Mouse (Mus musculus) heart, embryonic 12.5 days (tissue): ENCODE measurements around the gene Kmt5b. TPM values are rescaled to one million over a fixed set of nuclear protein-coding genes. Genes with fewer than 3 reads are reported as not detected.

Experiments used
- ATAC-seq: fragments of 200-750 bp; cut with Nextera tagmentation; 2 replicates; pipeline ENCODE4 v1.8.0; 2017; ENCODE audit warnings: moderate TSS enrichment, moderate library complexity; ENCODE audit not compliant: insufficient number of reproducible peaks, low FRiP score
- H3K27ac ChIP-seq: fragments of 300-500 bp; sonication (generic); 2 replicates; pipeline ENCODE4 v1.5.1; 2016; ENCODE audit warnings: mild to moderate bottlenecking, moderate library complexity; ENCODE audit not compliant: poor library complexity, severe bottlenecking
- H3K27me3 ChIP-seq: fragments of 300-500 bp; sonication (generic); replicated peaks from 2 replicates; pipeline ENCODE4 v1.6.1; 2016; ENCODE audit warnings: mild to moderate bottlenecking, moderate library complexity
- H3K36me3 ChIP-seq: fragments of 300-500 bp; sonication (generic); 2 replicates; pipeline ENCODE4 v1.6.1; 2016; ENCODE audit warnings: mild to moderate bottlenecking, moderate library complexity
- H3K4me1 ChIP-seq: fragments of 300-500 bp; sonication (generic); replicated peaks from 2 replicates; pipeline ENCODE4 v1.6.1; 2016; ENCODE audit warnings: mild to moderate bottlenecking
- H3K4me2 ChIP-seq: fragments of 300-500 bp; sonication (generic); 2 replicates; pipeline ENCODE4 v1.6.1; 2016; ENCODE audit warnings: mild to moderate bottlenecking, moderate library complexity
- H3K4me3 ChIP-seq: fragments of 300-500 bp; sonication (generic); 2 replicates; pipeline ENCODE4 v1.5.1; 2016; ENCODE audit warnings: mild to moderate bottlenecking
- H3K9ac ChIP-seq: fragments of 300-500 bp; sonication (generic); 2 replicates; pipeline ENCODE4 v1.6.1; 2016; ENCODE audit warnings: mild to moderate bottlenecking, moderate library complexity
- H3K9me3 ChIP-seq: fragments of 300-500 bp; sonication (generic); replicated peaks from 2 replicates; pipeline ENCODE4 v1.6.1; 2016; ENCODE audit warnings: mild to moderate bottlenecking, moderate library complexity
- WGBS: fragments of 180-500 bp; shearing (Covaris S2); methylation state at CpG from one replicate; pipeline ENCODE4 v1.1.7; 2016; 5-methylcytosine and 5-hydroxymethylcytosine counted together
- polyA plus RNA-seq: library from polyadenylated mRNA; unstranded; fragments of >200 nt; fragmentation: Nextera tagmentation; extraction: Ambion mirVana; gene quantifications from 2 replicates; pipeline ENCODE4 v1.2.1, GENCODE M21; 2016

The Kmt5b gene
- 29.3 and 32.9 TPM in 2 replicates for polyA plus RNA-seq

DNA sequence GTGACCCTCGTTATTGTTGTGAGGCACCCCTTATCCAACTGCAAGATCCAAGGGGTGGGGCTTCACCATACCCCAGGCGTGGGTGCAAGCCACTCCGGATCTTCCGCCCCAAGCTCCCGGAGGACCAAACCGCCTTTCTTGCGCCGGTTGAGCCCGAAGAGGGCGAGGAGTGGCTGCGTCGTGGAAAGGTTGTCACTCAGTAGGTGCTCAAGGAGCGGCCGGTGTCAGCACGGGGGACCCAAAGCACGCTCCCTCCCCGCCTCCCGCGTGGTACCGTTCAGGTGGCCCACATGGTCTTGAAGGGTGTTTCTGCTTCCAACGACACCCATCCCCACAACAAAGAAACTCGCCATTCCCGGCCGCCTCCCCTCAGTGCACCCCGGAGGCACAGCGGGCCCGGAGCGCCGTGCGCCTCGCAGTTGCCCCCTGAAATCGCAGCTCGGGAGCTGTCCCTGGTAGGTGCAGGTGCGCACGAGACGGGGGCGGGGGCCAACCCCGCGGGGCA is at the start of gene Kmt5b:
Kmt5b (plus strand) TSS at position 146 of the 505 bp plus-strand sequence.
- peaks cover 14% of the 10 kb centered on the region for H3K4me1 ChIP-seq
- peak within 1 kb of the TSS; percentile 98 for H3K9ac ChIP-seq
- 0 out of 2 replicates have a peak, but pooled peaks cover 3% of the 10 kb centered on the region for H3K36me3 ChIP-seq
- ATAC-seq = peak; percentile 13
- under 1% methylated on average over 39 of the region's 39 CpGs for WGBS
- no peaks in the 10 kb centered on the region for H3K9me3 ChIP-seq
- H3K4me3 ChIP-seq = peak within 1 kb of the TSS; percentile 71
- peak within 1 kb of the TSS; percentile 100 for H3K27ac ChIP-seq
- 0 out of 2 replicates have a peak, but pooled peaks cover 5% of the 10 kb centered on the region for H3K27me3 ChIP-seq
- peak within 1 kb of the TSS; percentile 82 for H3K4me2 ChIP-seq

DNA sequence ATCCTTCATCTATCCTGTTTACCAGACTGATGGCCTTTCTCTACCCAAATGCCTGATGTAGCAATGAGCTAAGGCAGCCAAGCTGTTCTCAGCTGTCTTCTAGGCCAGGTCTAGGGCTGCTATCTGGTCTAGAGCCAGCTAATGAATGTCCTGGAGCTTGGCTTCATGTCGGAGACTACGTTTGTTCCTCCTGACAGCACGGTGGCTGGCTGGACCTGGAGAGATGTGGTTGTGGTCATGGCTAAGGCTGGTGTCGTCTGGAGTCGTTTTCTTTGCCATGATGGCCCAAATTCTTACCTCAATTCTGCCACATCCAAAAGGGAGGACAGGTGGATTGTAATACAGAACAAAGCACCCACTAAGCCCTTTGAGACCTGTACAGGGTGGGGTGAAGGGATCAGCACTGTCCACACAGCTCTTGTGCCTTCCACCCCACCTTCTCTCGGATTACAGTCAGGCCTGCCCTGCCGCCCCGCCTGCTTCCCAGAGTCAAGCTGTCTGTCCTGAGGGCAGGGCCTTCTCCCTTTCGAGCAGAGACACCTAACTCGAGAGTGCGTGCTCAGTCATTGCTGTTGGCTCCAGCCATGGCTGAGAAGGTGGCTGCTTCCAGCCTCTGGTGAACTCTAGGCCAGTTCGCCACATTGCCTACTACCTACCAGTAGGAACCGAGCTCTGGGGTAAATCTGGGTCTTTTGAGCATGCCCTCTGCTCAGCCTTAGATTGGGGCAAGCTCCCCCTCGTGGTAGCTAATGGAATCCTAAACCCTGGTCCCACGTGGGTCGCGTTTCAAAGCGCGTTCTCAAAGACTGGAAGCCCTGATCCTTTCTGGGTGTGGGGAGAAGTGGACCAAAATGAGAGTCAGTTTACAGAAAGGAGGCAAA is 48.5 kb upstream of the Kmt5b start:
- 37% methylated on average over 19 of the region's 19 CpGs for WGBS
- H3K36me3 ChIP-seq = peaks cover 35% of the 10 kb centered on the region
- H3K9me3 ChIP-seq = peaks cover 6% of the 10 kb centered on the region
- peak overlapping the region; percentile 81 for H3K4me2 ChIP-seq
- H3K27ac ChIP-seq = no peak overlapping the region
- peak; percentile 54 for ATAC-seq
- peak overlapping the region; percentile 47 for H3K4me3 ChIP-seq
- H3K27me3 ChIP-seq = no peaks in the 10 kb centered on the region
- H3K9ac ChIP-seq = peak overlapping the region; percentile 37; the same call in 1 of the 2 replicates
- peaks cover 12% of the 10 kb centered on the region; the same call in 1 of the 2 replicates for H3K4me1 ChIP-seq

DNA sequence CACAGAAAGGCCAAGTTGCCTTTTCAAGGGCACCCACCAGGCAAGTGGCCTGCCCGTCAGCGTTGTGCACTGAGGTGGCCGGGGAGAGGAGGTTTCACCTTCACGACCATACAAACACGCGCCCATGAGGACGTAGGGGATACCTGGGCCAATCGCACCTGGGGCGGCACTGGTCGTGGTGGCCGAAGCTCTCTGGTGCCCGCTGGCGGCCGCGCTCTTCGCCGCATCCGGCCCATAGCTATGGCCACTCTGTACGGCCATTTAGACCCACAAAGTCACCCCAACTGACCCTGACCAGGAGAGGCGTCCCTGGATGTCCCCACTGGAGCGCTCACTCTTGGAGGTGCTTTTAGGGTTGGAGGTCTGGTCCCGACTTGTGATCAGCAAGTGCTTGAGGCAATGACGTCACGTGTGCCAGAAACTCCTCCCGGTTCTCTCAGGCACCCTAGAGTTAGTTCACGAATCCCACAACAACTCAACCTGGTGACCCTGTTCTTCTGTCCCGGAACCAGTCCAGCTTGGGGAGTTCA is 47.8 kb upstream of the Kmt5b start:
- Histone ChIP-seq H3K27ac (no peak overlapping the region), H3K4me1 (peaks cover 12% of the 10 kb centered on the region; the same call in 1 of the 2 replicates), H3K4me2 (peak overlapping the region; percentile 81), H3K9ac (peak overlapping the region; percentile 37), H3K4me3 (peak overlapping the region; percentile 47), H3K27me3 (no peaks in the 10 kb centered on the region), H3K9me3 (peaks cover 9% of the 10 kb centered on the region), H3K36me3 (peaks cover 31% of the 10 kb centered on the region)
- 1% methylated on average over 27 of the region's 27 CpGs for WGBS
- ATAC-seq = peak; percentile 80

- no peak overlapping the region for H3K4me3 ChIP-seq
- H3K9me3 ChIP-seq = peaks cover 12% of the 10 kb centered on the region
- WGBS = 88% methylated on average over 9 of the region's 9 CpGs
- H3K4me1 ChIP-seq = peaks cover 12% of the 10 kb centered on the region; the same call in 1 of the 2 replicates
- H3K27ac ChIP-seq = no peak overlapping the region
- no peak for ATAC-seq
- H3K9ac ChIP-seq = no peak overlapping the region
- H3K27me3 ChIP-seq = no peaks in the 10 kb centered on the region
- H3K36me3 ChIP-seq = no peaks in the 10 kb centered on the region
- no peak overlapping the region for H3K4me2 ChIP-seq
Observed at GRCm38 (mm10) chr19:3723170-3723569, 44.1 kb upstream of the Kmt5b start.

GRCm38 (mm10) chr19:3723904-3724303 is 43.3 kb upstream of the Kmt5b start:
- H3K9ac ChIP-seq = no peak overlapping the region
- H3K4me3 ChIP-seq = no peak overlapping the region
- WGBS = 77% methylated on average over 4 of the region's 4 CpGs
- no peaks in the 10 kb centered on the region for H3K36me3 ChIP-seq
- peaks cover 10% of the 10 kb centered on the region; the same call in 1 of the 2 replicates for H3K4me1 ChIP-seq
- H3K27ac ChIP-seq = no peak overlapping the region
- peaks cover 12% of the 10 kb centered on the region for H3K9me3 ChIP-seq
- H3K4me2 ChIP-seq = no peak overlapping the region
- no peak for ATAC-seq
- H3K27me3 ChIP-seq = no peaks in the 10 kb centered on the region

DNA sequence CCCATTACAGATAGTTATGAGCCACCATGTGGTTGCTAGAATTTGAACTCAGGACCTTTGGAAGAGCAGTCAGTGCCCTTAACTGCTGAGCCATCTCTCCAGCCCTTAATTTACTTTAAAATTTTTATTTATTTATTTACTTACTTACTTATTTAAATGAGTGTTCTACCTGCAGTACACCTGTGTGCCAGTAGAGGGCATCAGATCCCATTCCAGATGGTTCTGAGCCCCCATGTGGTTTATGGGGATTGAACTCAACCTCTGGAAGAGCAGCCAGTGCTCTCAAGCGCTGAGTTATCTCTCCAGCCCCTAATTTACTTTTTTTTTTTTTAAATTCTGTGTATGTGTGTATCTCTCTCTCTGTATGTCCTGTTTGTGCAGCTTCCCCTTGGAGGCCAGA is 42.4 kb upstream of the Kmt5b start:
- WGBS = 33% methylated on average over 1 of the region's 1 CpGs
- ATAC-seq = no peak
- H3K27me3 ChIP-seq = no peaks in the 10 kb centered on the region

GRCm38 (mm10) chr19:3728901-3729300 is 38.3 kb upstream of the Kmt5b start:
- no peak overlapping the region for H3K4me2 ChIP-seq
- no peaks in the 10 kb centered on the region for H3K4me1 ChIP-seq
- H3K36me3 ChIP-seq = no peaks in the 10 kb centered on the region
- H3K9me3 ChIP-seq = peaks cover 4% of the 10 kb centered on the region; the same call in 1 of the 2 replicates
- H3K4me3 ChIP-seq = no peak overlapping the region
- H3K9ac ChIP-seq = no peak overlapping the region
- no peak overlapping the region for H3K27ac ChIP-seq
- no peak for ATAC-seq
- H3K27me3 ChIP-seq = no peaks in the 10 kb centered on the region
- WGBS = 58% methylated on average over 2 of the region's 2 CpGs

More for the DNA sequence above, 42.4 kb upstream of the Kmt5b start:
- Histone ChIP-seq H3K36me3 (no peaks in the 10 kb centered on the region), H3K27ac (no peak overlapping the region), H3K4me1 (0 out of 2 replicates have a peak, but pooled peaks cover 4% of the 10 kb centered on the region), H3K9me3 (peaks cover 12% of the 10 kb centered on the region), H3K4me2 (no peak overlapping the region), H3K4me3 (no peak overlapping the region), H3K9ac (no peak overlapping the region)

DNA sequence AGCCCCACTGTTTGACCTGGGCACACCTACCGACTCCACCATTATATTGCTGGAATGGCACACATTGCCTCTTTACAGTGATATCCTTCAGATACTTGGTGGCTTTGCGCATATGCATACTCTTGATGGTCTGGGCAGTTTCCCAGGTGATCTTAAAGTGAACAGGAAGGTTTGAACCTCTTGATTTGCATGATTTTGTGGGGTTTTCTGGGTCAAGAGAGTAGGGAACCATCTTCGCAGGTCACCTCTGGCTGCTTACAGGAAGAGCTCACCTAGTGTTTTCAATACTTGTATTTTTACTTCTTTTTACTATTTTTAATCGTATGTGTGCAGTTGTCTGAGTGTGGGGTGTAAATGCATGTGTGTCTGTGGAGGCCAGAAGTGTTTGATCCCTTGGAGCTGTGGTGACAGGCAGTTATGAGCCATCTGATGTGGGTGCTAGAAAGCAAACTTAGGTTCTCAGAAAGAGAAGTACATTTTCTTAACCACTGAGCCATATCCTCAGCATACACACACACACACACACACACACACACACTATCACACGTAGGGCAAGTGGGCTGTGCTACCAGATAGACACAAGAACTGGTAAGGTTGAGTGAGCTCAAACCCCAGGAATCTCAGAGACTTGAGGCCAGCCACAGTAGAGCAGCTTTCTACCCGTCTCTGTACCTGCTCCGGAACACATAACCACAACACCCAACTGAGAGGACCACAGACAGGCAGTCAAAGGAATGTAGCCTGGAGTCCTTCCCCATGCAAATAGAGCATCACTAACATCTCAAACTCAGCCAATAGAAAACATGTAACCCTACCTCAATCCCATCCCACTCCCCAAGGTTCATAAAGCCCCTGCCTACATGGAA is 36.2 kb upstream of the Kmt5b start:
- Histone ChIP-seq H3K27ac (no peak overlapping the region), H3K9ac (no peak overlapping the region), H3K4me2 (no peak overlapping the region), H3K27me3 (no peaks in the 10 kb centered on the region), H3K4me3 (no peak overlapping the region), H3K36me3 (no peaks in the 10 kb centered on the region), H3K9me3 (0 out of 2 replicates have a peak, but pooled peaks cover under 1% of the 10 kb centered on the region), H3K4me1 (no peaks in the 10 kb centered on the region)
- 70% methylated on average over 7 of the region's 7 CpGs for WGBS
- no peak for ATAC-seq

GRCm38 (mm10) chr19:3736001-3736400 is 31.2 kb upstream of the Kmt5b start:
- Histone ChIP-seq H3K27me3 (no peaks in the 10 kb centered on the region), H3K4me1 (no peaks in the 10 kb centered on the region), H3K9ac (no peak overlapping the region), H3K36me3 (no peaks in the 10 kb centered on the region), H3K9me3 (no peaks in the 10 kb centered on the region), H3K4me2 (no peak overlapping the region), H3K27ac (no peak overlapping the region), H3K4me3 (no peak overlapping the region)
- 80% methylated on average over 3 of the region's 3 CpGs for WGBS
- ATAC-seq = no peak

DNA sequence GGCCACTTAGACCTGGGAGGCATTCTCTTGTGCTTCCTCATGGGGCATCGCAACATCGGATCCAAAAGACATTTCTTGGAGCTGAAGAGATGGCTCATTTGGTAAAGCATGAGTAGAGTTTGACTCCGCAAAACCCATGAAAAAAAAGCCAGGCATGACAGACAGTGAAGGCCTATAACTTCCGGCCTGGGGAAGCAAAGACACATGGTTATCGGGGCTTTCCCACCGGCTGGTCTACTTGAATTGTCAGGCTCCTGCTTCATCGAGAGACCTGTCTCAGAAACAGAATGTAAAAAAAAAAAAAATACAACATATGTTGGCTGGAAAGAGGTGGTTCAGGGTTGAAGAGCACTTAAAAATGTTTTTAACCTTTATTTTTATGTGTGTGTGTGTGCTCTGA is 27.6 kb upstream of the Kmt5b start:
- Histone ChIP-seq H3K9ac (no peak overlapping the region), H3K36me3 (no peaks in the 10 kb centered on the region), H3K27me3 (no peaks in the 10 kb centered on the region)

More for the DNA sequence above, 27.6 kb upstream of the Kmt5b start:
- Histone ChIP-seq H3K9me3 (no peaks in the 10 kb centered on the region), H3K4me3 (no peak overlapping the region), H3K4me2 (no peak overlapping the region), H3K27ac (no peak overlapping the region), H3K4me1 (no peaks in the 10 kb centered on the region)
- 88% methylated on average over 7 of the region's 7 CpGs for WGBS
- ATAC-seq = no peak
